Mouse (Mus musculus): ENCODE data around the gene Zfp213.

GRCm38 (mm10) chr17:23568370-23568769 lies 4.3 kb upstream of the Zfp213 start:
- TF ChIP-seq GATA1 (IDR thresholded peaks at IDR 0.05; ENCODE audit: low read length) (no peak), TAL1 (IDR thresholded peaks at IDR 0.05; ENCODE audit: low read length) (no peak)

Measured in erythroblast, embryonic 14.5 days (primary cell).